Mouse (Mus musculus): ENCODE data around the gene Os9.

- no peak for TF ChIP-seq CTCF (conservative IDR thresholded peaks at IDR 0.05; ENCODE audit: insufficient read depth, insufficient read length, low read depth, low read length)
- no peak for TF ChIP-seq POLR2A (IDR thresholded peaks at IDR 0.05; ENCODE audit: low read depth, low read length)
These were observed 59.8 kb downstream of the Os9 start for GRCm38 (mm10) chr10:127061085-127061484.
